Mouse (Mus musculus): ENCODE measurements around the gene Nsun4.

Nsun4 gene

GRCm38 (mm10) chr4:116053399-116053961 is at the start of gene Nsun4:
Nsun4 (minus strand) TSS chr4:116053876.
- peak; percentile 92 to 93 for DNase-seq (ENCODE audit: low spot score in 2 of 2)

GRCm38 (mm10) chr4:116100959-116101358 is 47.3 kb upstream of the Nsun4 start:
- DNase-seq (ENCODE audit: low spot score in 2 of 2), result no peak

- DNase-seq (ENCODE audit: low spot score in 2 of 2), result no peak
Measured at GRCm38 (mm10) chr4:116097211-116097610, 43.5 kb upstream of the Nsun4 start.

- DNase-seq (ENCODE audit: low spot score in 2 of 2), result no peak
Measured at GRCm38 (mm10) chr4:116096291-116096690, 42.6 kb upstream of the Nsun4 start.

- peak in 1 of 2 experiments; percentile 24 for DNase-seq (ENCODE audit: low spot score in 2 of 2)
Measured at GRCm38 (mm10) chr4:116088510-116089249, 35.0 kb upstream of the Nsun4 start.

- no peak for DNase-seq (ENCODE audit: low spot score in 2 of 2)
Measured at GRCm38 (mm10) chr4:116077240-116078095, 23.8 kb upstream of the Nsun4 start.

- DNase-seq (ENCODE audit: low spot score in 2 of 2), result peak in 1 of 2 experiments; percentile 29
Measured at GRCm38 (mm10) chr4:116076369-116077231, 22.9 kb upstream of the Nsun4 start.

- peak; percentile 42 to 60 for DNase-seq (ENCODE audit: low spot score in 2 of 2)
Measured at GRCm38 (mm10) chr4:116075631-116076368, 22.1 kb upstream of the Nsun4 start.

GRCm38 (mm10) chr4:116074861-116075620 is 21.4 kb upstream of the Nsun4 start, which contains the start of the genes Uqcrh and Lrrc41:
Uqcrh (minus strand) TSS chr4:116075071.
Lrrc41 (plus strand) TSS chr4:116075269.
- peak; percentile 95 to 96 for DNase-seq (ENCODE audit: low spot score in 2 of 2)

GRCm38 (mm10) chr4:116074145-116074675 is 20.5 kb upstream of the Nsun4 start:
- DNase-seq (ENCODE audit: low spot score in 2 of 2), result no peak

- DNase-seq (ENCODE audit: low spot score in 2 of 2), result no peak
Measured at GRCm38 (mm10) chr4:116073146-116073545, 19.5 kb upstream of the Nsun4 start.

GRCm38 (mm10) chr4:116070116-116070515 is 16.4 kb upstream of the Nsun4 start:
- no peak for DNase-seq (ENCODE audit: low spot score in 2 of 2)

- DNase-seq (ENCODE audit: low spot score in 2 of 2), result no peak
Measured at GRCm38 (mm10) chr4:116063855-116064254, 10.2 kb upstream of the Nsun4 start.

- DNase-seq (ENCODE audit: low spot score in 2 of 2), result no peak
Measured at GRCm38 (mm10) chr4:116059012-116059726, 5.5 kb upstream of the Nsun4 start.

GRCm38 (mm10) chr4:116057559-116057958 is 3.9 kb upstream of the Nsun4 start:
- no peak for DNase-seq (ENCODE audit: low spot score in 2 of 2)

GRCm38 (mm10) chr4:116052526-116053293 is 966 bp downstream of the Nsun4 start:
- no peak for DNase-seq (ENCODE audit: low spot score in 2 of 2)

GRCm38 (mm10) chr4:116049211-116049610 is 4.5 kb downstream of the Nsun4 start:
- no peak for DNase-seq (ENCODE audit: low spot score in 2 of 2)
